Mouse (Mus musculus): ENCODE results near the gene Krtdap.

- no peak for TF ChIP-seq CTCF (IDR thresholded peaks at IDR 0.05; ENCODE audit: borderline replicate concordance, insufficient read depth, low read length)
- no peak for TF ChIP-seq POLR2A (IDR thresholded peaks at IDR 0.05; ENCODE audit: low read depth, low read length)
Observed at GRCm38 (mm10) chr7:30765173-30765572, 22.5 kb upstream of the Krtdap start.

Measured in embryonic fibroblast, embryonic 13.5 days (primary cell).